Mouse (Mus musculus) heart, postnatal 0 days (tissue): ENCODE results near the gene Csrnp1. TPM values are rescaled to one million over a fixed set of nuclear protein-coding genes. Genes with fewer than 3 reads are reported as not detected.

Experiments
- ATAC-seq: fragments of 200-750 bp; cut with Nextera tagmentation; 2 replicates; pipeline ENCODE4 v1.8.0; 2017; ENCODE audit warnings: low read depth, moderate number of reproducible peaks, moderate library complexity; ENCODE audit not compliant: insufficient read depth
- DNase-seq: peaks from one replicate; pipeline ENCODE4 v3.0.0-alpha.2; 2016; ENCODE audit warnings: low spot score
- H3K27ac ChIP-seq: fragments of 300-500 bp; sonication (generic); 2 replicates; pipeline ENCODE4 v1.5.1; 2014; ENCODE audit warnings: low read depth, mild to moderate bottlenecking
- H3K27me3 ChIP-seq: fragments of 300-500 bp; sonication (generic); 2 replicates; pipeline ENCODE4 v1.6.1; 2014; ENCODE audit warnings: low read length, mixed read lengths; ENCODE audit not compliant: control insufficient read depth, insufficient read depth
- H3K36me3 ChIP-seq: fragments of 300-500 bp; sonication (generic); replicated peaks from 2 replicates; pipeline ENCODE4 v1.6.1; 2014; ENCODE audit warnings: low read length, mixed read lengths; ENCODE audit not compliant: control insufficient read depth, insufficient read depth
- H3K4me1 ChIP-seq: fragments of 300-500 bp; sonication (generic); 2 replicates; pipeline ENCODE4 v1.6.1; 2014; ENCODE audit warnings: antibody characterized with exemption; ENCODE audit not compliant: control insufficient read depth, insufficient read depth
- H3K4me2 ChIP-seq: fragments of 300-500 bp; sonication (generic); 2 replicates; pipeline ENCODE4 v1.6.1; 2014; ENCODE audit warnings: low read depth, mild to moderate bottlenecking, low read length, moderate library complexity
- H3K4me3 ChIP-seq: fragments of 300-500 bp; sonication (generic); 2 replicates; pipeline ENCODE4 v1.5.1; 2014; ENCODE audit warnings: low read depth, low read length
- H3K9ac ChIP-seq: fragments of 300-500 bp; sonication (generic); replicated peaks from 2 replicates; pipeline ENCODE4 v1.6.1; 2014; ENCODE audit warnings: low read depth, low read length, mixed read lengths
- H3K9me3 ChIP-seq: fragments of 300-500 bp; sonication (generic); replicated peaks from 2 replicates; pipeline ENCODE4 v1.6.1; 2016; ENCODE audit warnings: low read length; ENCODE audit not compliant: control insufficient read depth
- CTCF ChIP-seq: IDR thresholded peaks from 2 replicates; pipeline ENCODE4 v1.5.1; 2016; ENCODE audit warnings: antibody characterized with exemption, control low read depth, low read depth
- EP300 ChIP-seq: IDR thresholded peaks from 2 replicates; pipeline ENCODE4 v1.6.1; 2016; ENCODE audit warnings: antibody characterized with exemption, low read depth
- WGBS: fragments of 180-500 bp; shearing (Covaris S2); extraction: QIAGEN DNeasy Blood & Tissue Kit; methylation state at CpG from one replicate; pipeline ENCODE4 v1.1.7; 2014; 5-methylcytosine and 5-hydroxymethylcytosine counted together
- polyA plus RNA-seq: library from polyadenylated mRNA; unstranded; fragments of >200 nt; fragmentation: Nextera tagmentation; extraction: Ambion mirVana; gene quantifications from 2 replicates; pipeline ENCODE4 v1.2.1, GENCODE M21; 2015
- total RNA-seq: library from RNA; depleted of rRNA; stranded (reverse); fragments of >200 nt; gene quantifications from 2 replicates; pipeline ENCODE4 v1.2.3, GENCODE M21; 2014; ENCODE audit warnings: low replicate concordance

The Csrnp1 gene
- total and polyA plus RNA-seq, 2 experiments from 2014 or later = 4.0 to 23.8 TPM

DNA sequence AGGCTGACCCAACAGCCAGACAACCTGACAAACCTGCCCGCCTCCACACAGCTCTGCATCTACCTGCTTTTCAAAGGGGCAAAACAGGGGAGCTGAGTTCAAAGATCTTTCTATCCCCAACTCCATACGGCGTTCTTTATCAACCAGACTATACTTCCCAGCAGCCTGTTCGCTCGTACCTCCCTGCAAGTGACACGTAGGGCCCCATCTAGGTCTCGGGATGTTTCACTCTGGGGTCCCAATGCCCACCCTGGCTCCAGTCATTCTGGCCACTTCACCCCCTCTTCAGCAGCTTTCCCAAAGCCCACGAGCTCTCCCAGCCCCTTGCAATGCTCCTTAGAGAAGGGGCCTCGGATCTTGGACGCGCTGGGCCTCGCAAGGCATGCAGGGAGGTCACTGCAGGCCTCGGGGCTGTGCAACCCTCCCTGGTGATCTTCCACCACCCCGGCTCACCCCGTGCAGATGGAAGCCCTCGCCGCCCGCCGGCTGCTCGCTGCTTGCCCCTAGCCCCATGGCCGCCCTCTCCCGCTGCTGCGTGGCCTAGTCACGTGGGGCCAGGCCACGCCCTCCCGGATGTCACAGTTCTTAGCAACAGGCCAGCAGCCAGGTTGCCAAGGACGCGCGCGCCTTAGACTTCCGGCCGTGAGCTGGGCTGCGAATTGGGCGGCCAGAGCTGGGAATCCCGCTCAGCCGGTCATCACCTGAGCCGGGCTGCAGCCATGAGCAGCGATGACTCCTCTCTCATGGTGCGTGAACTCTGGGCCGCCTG, 47.3 kb downstream of the Csrnp1 start, which contains the start of the genes Gorasp1 and Ttc21a:
Gorasp1 (minus strand) TSS at position 561 of the 769 bp plus-strand sequence.
Ttc21a (plus strand) TSS at position 602 of the 769 bp plus-strand sequence.
- WGBS = 1% methylated on average over 40 of the region's 40 CpGs
- H3K4me3 ChIP-seq = peak within 1 kb of the TSS; percentile 79
- H3K36me3 ChIP-seq = peaks cover 4% of the 10 kb centered on the region; the same call in 1 of the 2 replicates
- peak; percentile 88 for DNase-seq
- ATAC-seq = peak; percentile 97
- H3K9ac ChIP-seq = peak within 1 kb of the TSS; percentile 84
- peaks cover 13% of the 10 kb centered on the region; the same call in 1 of the 2 replicates for H3K4me1 ChIP-seq
- peak within 1 kb of the TSS; percentile 98 for H3K4me2 ChIP-seq
- no peaks in the 10 kb centered on the region for H3K27me3 ChIP-seq
- peak within 1 kb of the TSS; percentile 79 for H3K27ac ChIP-seq
- no peaks in the 10 kb centered on the region for H3K9me3 ChIP-seq
- TF ChIP-seq CTCF (peak; percentile 18; the same call in 1 of the 2 replicates), EP300 (no peak)

DNA sequence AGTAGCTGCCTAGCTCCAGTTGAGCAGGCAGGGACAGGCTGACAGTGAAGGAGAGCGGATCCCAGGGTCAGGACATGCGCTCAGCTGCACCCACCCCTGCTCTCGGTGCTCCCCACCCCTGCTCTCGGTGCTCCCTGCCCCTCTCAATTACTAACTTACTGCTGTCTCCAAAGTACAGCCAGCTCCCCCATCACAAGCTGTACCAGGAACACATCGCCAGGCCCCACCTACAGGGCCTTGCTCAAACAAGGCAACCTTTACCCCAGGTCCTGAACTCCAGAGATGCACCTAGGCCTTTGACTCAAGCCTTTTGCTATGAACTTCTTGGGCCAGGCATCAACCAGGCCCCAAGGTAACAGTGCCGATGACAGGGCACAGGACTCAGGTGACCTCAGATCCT, 50.8 kb downstream of the Csrnp1 start:
- Histone ChIP-seq H3K27me3 (no peaks in the 10 kb centered on the region), H3K9me3 (no peaks in the 10 kb centered on the region), H3K27ac (no peak overlapping the region), H3K9ac (no peak overlapping the region), H3K36me3 (peaks cover 12% of the 10 kb centered on the region; the same call in 1 of the 2 replicates), H3K4me3 (no peak overlapping the region), H3K4me2 (no peak overlapping the region), H3K4me1 (peaks cover 13% of the 10 kb centered on the region; the same call in 1 of the 2 replicates)
- 91% methylated on average over 6 of the region's 6 CpGs for WGBS
- ATAC-seq = no peak
- DNase-seq = no peak
- TF ChIP-seq EP300 (no peak), CTCF (no peak)

DNA sequence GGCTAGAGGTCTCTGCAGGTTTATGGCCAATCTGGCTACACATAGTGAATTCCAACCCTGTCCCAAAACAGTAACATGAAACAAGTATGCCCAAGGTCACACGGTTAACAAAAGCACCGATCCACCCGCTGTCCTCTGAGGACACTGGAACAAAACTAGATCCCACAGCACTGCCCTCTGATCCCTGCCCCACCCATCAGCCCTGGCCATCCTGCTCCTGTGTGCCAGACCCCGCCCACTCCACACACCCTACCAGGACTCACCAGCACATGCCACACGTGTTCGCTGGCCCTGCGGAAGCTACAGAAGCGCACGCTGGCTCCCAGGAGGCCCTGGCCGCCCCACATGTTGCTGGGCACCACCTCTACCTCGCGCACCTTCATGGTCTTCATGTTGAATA, 52.1 kb downstream of the Csrnp1 start:
- Histone ChIP-seq H3K4me2 (no peak overlapping the region), H3K27ac (no peak overlapping the region), H3K36me3 (peaks cover 26% of the 10 kb centered on the region), H3K4me3 (no peak overlapping the region), H3K9me3 (no peaks in the 10 kb centered on the region), H3K27me3 (no peaks in the 10 kb centered on the region), H3K9ac (no peak overlapping the region), H3K4me1 (peaks cover 9% of the 10 kb centered on the region; the same call in 1 of the 2 replicates)
- 87% methylated on average over 12 of the region's 12 CpGs for WGBS
- no peak for TF ChIP-seq EP300
- TF ChIP-seq CTCF = no peak
- ATAC-seq = no peak
- no peak for DNase-seq

DNA sequence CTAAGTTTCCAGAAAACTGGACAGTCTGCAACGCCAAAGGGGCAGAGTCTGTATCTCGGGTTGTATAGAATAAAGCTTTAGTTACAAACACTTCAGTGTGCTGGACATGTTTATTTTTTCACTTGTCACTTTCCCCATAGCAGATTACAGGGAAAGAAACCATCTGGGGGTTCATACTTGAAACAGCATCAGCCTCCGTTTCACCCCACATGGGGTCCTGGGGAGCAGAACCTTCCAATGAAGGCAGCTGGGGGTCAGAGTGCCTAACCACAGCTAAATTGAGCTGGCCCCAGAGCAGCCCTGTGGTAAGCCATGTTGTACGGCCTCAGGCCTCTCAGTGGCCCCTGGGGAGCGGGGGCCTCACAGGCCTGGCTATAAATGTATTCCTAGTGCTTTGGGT, 58.0 kb downstream of the Csrnp1 start:
- Histone ChIP-seq H3K27ac (no peak overlapping the region), H3K4me3 (no peak overlapping the region), H3K9ac (no peak overlapping the region), H3K27me3 (no peaks in the 10 kb centered on the region), H3K4me1 (no peaks in the 10 kb centered on the region), H3K4me2 (no peak overlapping the region), H3K9me3 (no peaks in the 10 kb centered on the region), H3K36me3 (peaks cover 70% of the 10 kb centered on the region)
- TF ChIP-seq EP300 = no peak
- no peak for TF ChIP-seq CTCF
- no peak for DNase-seq
- 83% methylated on average over 5 of the region's 5 CpGs for WGBS
- no peak for ATAC-seq

DNA sequence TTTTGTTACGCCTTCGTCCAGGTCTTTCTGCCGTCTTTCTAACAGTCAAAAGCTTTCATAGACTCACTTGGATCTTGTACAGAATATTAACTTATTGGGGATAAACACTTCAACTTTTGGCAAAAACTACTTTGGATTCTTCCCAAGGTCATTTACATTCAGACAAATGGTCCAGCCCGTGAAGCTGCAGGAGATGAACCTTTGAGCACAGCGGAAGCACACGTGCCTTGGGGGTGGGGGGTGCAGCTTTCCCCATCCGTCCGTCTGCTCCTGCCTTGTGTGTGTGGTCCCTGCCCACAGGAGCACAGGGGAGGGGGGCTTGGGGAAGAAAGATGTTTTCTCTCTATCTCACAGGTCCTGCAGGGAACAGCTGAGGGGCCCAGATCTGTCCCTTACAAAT, 58.7 kb downstream of the Csrnp1 start:
- no peaks in the 10 kb centered on the region for H3K9me3 ChIP-seq
- no peaks in the 10 kb centered on the region for H3K27me3 ChIP-seq
- DNase-seq = no peak
- H3K4me3 ChIP-seq = no peak overlapping the region
- no peak for ATAC-seq
- 79% methylated on average over 8 of the region's 8 CpGs for WGBS
- H3K27ac ChIP-seq = no peak overlapping the region
- H3K9ac ChIP-seq = no peak overlapping the region
- no peaks in the 10 kb centered on the region for H3K4me1 ChIP-seq
- peaks cover 77% of the 10 kb centered on the region for H3K36me3 ChIP-seq
- TF ChIP-seq CTCF = no peak
- no peak for TF ChIP-seq EP300
- no peak overlapping the region for H3K4me2 ChIP-seq
